Mouse (Mus musculus): Measurements from ENCODE around the gene Rgl1.
A peak's percentile ranks its signal among the peaks of the same experiment; 100 is the strongest.

The Rgl1 gene

GRCm38 (mm10) chr1:152612535-152613157 lies 153.5 kb downstream of the Rgl1 start:
- no peak for DNase-seq

GRCm38 (mm10) chr1:152609547-152609946 lies 156.6 kb downstream of the Rgl1 start:
- no peak for DNase-seq

GRCm38 (mm10) chr1:152609006-152609405 lies 157.1 kb downstream of the Rgl1 start:
- no peak for DNase-seq

GRCm38 (mm10) chr1:152607765-152608164 lies 158.4 kb downstream of the Rgl1 start:
- DNase-seq = no peak

DNA sequence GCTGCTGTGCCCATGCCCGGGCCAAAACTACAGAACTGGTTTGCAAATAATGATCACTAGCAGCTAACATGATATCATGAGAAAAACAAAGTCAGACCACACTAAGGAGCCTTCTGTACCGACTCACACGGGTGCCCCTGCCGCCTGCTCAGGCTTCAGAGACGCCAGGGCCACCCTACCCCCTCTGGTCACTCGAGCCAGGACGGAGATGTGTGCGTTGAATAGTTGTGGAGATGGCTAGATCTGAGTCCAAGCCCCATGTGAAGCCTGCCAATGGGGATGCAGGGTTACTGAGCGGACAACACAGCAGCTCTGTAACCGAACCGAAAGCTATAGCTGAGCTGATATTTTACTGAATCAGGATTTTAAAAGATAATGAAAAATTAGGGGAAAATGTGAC lies 159.4 kb downstream of the Rgl1 start:
- DNase-seq = no peak

DNA sequence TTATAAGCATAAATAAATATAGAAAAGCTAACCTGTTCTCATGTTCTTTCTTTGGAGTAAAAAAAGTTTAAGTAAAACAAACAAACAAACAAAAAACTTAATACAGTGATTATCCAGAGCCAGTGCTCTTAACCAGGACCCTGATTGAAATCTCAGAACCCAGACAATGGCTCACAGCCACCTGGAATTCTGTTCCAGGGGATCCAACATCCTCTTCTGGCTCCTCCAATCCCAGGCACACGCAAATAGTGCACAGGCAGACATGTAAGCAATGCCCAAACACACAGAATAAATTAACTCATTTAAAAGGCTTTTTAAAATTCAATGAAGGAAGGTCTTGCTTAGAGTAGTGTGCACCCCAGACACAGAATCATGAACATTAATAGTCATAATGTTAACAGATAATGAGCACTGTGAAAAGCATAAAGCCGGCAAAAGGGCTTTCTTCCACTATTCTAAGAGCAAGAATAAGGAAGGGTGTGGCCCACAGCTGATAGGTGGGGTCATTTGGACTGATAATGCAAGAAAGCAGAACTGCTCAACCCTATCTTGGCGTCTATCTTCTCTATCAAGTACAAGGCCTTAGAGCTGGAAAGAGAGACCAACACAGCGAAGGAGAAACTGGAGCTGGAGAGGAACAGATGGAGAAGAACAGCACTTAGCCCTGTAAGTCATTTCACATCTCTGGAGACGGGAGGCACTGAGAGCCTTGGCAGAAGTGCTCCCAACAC lies 160.1 kb downstream of the Rgl1 start:
- DNase-seq = no peak

DNA sequence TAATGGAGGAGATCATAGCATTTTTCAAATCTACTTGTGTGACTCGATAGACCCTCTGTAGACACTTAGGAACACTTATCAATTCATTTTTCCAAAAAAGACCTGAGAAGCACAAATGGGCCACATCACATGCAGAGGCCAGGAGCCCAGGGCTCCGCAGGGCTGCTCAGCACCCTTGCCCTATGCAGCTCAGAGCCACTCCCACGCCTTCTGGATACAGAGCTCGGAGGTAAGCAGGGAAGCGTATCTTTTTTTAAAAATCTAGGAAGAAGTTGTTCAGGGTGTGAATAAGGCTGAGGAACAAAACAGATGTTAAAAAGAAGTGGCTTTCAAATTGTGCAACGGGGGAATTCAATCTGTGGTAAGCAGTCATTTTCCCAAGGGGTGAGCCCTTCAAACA lies 162.0 kb downstream of the Rgl1 start:
- DNase-seq = no peak

- DNase-seq = no peak
Measured at GRCm38 (mm10) chr1:152603628-152604027, 162.5 kb downstream of the Rgl1 start.

- DNase-seq = no peak
Measured at GRCm38 (mm10) chr1:152600494-152600893, 165.7 kb downstream of the Rgl1 start.

DNA sequence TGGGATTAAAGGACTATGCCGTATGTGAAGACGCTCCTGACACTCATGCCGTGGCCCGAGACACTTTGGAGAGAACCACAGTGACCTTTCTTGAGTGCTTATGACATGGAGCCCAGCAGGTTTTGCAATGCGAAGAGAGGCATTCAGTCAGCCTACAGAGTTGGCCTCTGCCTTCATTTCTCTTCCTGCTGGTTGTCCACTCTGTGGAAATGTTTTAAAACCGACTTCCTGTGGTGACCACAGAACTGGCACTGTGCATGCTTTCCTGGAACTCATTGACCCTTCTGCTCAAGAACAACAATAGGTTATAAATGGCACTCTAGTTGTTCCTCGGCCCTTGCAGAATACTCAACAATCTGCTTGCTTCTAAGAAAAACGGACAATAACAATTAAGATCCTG lies 166.8 kb downstream of the Rgl1 start:
- no peak for DNase-seq

DNA sequence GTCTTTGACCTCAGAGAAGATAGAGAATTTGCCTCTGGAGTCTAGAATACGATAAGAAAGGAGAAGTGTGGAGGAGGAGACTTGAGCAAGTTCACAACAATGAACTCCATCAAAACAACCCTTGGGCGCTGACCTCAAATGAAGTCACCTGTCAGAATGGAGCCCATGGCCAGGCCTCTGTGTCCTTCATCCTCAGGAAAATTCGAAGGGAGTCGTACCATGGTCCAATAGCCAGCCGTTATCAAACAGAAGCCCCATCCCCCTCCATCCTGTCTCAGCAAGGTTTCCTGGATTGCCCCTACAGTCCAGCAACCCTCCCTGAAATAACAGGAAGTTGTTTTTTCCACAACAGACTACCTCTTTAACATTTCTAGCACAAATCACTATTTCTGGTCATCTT lies 171.5 kb downstream of the Rgl1 start:
- no peak for DNase-seq

DNA sequence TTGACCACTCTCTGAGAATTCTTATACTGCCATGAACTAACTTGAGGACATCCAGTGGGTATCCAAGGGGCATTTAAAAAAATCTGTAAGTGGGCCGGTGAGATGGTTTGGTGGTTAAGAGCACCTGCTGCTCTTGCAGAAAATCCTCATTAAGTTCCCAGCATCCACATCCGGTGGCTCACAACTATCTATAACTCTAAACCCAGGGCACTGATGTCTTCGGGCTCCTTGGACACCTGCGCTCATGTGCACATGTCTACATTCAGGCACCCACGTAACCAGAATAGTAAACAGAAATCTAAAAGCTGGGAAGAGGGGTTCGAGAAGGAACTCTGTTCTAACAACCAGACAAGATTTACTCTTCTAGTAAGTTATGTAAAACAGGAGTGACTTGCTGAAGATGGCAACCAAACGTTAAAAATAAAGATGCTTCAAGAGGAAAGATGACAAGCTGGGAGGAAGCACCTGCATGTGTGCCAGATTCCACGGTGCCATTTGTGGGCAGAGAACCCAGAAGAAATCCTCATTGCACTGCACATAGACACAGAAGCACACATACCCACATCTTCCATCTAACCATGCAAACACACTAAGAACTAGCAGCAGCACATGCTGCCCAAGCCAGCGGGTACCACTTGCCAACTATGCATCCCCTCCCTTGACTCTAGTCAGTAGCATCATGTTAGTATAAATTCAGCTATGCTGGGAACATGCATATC lies 172.2 kb downstream of the Rgl1 start:
- DNase-seq = no peak

DNA sequence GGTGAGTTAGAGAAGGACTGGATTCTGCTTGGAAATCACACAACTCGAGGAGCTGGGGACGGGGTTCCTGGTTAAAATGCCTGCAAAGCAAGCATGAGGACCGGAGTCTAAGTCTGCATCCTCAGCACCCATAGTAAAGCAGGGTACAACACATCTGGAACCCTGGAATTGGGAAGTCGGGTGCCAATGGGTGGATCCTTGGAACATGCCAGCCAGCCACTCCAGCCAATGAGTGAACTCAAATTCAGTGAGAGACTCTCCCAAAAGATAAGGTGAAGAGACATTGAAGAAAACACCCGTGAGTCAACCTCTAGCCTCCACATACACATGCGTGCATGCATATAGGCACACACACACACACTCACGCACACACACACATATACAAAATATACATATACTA lies 172.8 kb downstream of the Rgl1 start:
- DNase-seq = no peak

GRCm38 (mm10) chr1:152592609-152593008 lies 173.5 kb downstream of the Rgl1 start:
- DNase-seq = no peak

- DNase-seq = no peak
Measured at GRCm38 (mm10) chr1:152591746-152592498, 174.2 kb downstream of the Rgl1 start.

DNA sequence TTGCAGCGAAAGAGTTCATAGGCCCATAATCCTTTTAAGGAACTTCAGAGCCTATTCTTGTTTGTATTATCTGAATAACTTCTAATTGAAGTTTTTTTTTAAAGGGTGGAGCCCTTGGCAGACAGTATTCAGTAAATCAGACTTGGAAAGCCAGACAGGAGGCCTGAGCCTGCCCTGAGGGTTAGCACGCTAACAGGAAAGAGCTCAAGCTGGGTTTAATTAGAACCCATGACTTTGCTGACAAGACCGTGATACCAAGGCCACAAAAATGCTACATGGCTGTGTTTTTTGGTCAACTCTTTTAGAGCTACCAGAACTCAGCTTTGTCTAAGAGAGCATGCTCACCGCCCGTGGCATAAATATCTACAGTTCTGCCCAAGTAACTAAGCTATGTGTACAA lies 175.8 kb downstream of the Rgl1 start:
- DNase-seq = no peak

DNA sequence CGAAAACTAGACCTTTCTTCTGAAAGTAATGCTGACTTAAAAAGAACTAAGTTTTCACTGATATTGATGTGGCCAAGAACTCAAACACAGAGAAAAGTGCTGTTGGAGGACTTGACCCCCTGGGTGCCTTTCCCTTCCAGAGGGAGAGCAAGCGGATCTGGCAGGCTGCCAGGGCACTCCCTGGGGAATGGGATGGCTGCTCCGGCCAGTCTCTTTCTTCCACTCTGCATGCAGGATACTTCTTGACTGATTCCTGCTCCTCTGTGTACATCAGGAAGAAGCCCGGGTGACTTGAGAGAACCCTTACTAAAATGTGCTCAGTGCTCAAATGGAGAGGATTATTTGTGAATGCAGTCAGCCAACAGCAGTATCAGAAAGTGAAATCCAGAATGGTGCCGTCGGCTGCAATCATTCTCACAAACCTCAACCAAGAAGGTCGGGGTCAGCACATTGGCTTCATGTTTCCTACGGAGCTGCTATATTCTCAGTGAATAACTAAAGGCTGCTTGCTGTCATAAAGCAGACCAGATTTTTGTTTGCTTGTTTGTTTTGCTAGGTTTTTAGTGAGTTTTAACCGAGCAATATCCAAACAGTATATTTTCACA lies 176.7 kb downstream of the Rgl1 start:
- peak; percentile 75 for DNase-seq

- no peak for DNase-seq
Measured at GRCm38 (mm10) chr1:152587431-152587830, 178.7 kb downstream of the Rgl1 start.

DNA sequence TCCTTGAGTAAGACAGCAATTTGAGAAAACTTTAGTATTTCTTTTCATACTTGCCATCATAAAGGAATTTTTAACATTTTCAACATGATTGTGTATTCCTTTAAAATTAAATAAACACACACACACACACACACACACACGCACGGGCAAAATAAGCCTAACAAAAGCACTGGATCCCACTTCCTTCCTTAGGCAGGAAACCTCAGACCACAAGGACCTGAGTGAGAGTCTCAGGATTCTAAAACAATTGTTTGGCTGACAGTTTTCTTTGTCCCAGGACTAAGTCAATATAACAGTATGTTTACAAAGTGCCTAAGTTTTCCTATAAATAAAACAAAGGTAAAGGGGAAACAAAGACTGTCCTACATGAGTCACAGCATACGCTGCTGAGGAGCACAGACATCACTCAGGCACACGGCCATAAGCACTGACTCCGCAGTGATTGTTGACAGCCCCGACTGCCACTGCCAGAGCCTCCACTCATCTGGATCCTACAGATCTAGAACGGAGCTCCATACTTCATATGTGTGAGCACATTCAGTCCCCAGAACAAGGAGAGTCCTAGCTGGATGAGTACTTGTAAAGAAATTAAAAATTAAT lies 180.7 kb downstream of the Rgl1 start:
- DNase-seq = no peak

DNA sequence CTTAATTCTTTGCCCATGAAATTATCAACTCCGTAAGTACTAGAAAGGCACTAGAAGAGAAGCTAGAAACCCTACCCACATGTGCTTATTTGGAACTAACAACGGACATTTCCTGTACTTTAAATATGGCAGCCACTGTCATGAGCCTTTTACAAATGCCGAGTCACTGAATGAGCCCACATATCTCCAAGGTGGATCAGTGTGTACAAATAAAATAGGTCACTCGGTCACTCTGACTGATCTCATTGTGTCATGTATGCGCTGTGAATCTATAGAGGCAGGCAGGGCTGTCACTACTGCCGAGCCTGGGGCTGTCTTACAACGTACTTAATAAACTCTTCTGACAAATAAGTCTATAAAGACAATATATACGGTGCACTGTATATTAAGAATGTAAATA lies 181.2 kb downstream of the Rgl1 start:
- peak; percentile 70 for DNase-seq

DNA sequence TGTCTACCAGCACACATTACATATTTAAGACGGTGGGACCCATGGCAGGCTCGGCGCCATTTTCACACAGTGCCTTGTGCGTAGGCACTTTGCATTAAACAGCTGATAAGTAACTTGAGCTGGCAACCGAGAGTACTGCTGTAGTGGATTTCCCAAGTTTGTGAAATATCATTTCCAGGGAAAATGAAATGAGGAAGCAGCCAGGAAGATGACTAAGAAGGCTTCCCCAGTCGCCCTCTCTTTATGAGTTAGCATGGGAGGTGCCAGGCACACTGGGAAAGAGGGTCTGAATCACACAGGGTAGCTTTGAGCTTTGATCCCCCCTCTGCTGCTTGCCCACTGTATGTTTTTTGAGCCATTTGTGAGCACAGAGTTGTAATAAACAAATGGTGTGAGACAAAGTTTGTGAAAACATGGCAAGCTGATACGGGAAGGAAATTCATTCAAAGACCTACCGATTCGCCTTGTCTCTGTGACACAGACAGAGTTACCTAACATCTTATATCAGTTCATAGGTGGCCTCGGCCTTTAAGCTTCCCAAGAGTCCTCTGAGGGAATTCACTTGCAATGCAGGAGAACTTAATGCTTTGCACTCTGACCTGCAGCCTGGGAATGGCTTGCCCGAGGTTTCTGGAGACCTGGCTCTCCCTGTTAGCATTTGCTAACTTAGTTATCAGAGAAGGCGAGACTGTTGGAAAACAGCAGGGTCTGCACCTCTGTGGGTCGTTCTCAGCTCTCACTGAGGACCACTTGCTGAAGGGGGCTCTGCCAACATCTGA lies 184.8 kb downstream of the Rgl1 start:
- DNase-seq = no peak

GRCm38 (mm10) chr1:152578944-152579343 lies 187.2 kb downstream of the Rgl1 start:
- DNase-seq = no peak

All from retina, postnatal 1 day (tissue).